In the genomic region with DNA sequence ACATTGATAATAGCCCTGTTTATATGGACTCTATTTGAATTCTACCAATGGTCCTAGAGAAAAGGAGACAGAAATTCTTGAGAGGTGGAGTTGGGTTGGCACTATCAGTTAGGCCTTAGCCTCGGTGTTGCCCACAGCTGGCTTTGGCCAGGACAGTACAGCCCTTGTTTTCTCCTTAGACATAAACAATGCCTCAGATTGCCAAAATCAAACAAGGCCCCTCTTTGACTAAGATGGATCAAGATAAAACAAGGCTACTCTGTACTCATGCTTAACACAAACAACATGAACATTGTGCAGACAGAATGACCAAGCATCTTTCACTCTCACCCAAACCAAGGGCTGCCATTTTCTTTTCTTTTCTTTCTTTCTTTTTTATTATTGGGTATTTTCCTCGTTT, we compare ENCODE assay signal across 28 mouse cellular contexts. TPM values are rescaled to one million over a fixed set of nuclear protein-coding genes. Genes with fewer than 3 reads are reported as not detected.
DNase-seq lines count a peak whose midpoint lies in the region; ATAC-seq lines count a peak whose summit lies in the region.
"Had no signal": no experiment of that assay in that cellular context is flagged by ENCODE, and none has a peak within 500 bp of the region (broad histone marks: within the 10 kb centered on the region; RNA-seq: fewer than 3 reads in every experiment).

No protein-coding gene starts in this region.

- no peaks in the 10 kb centered on the region for H3K4me1 ChIP-seq in forebrain, embryonic 12.5 days
- H3K4me1 ChIP-seq: embryonic facial prominence, embryonic 12.5 days; embryonic facial prominence, embryonic 15.5 days; forebrain, embryonic 15.5 days; heart, embryonic 12.5 days; heart, embryonic 15.5 days; hindbrain, embryonic 10.5 days; hindbrain, embryonic 13.5 days had no signal

- no peak overlapping the region for H3K27ac ChIP-seq in forebrain, embryonic 12.5 days
- H3K27ac ChIP-seq: embryonic facial prominence, embryonic 12.5 days; embryonic facial prominence, embryonic 15.5 days; forebrain, embryonic 15.5 days; heart, embryonic 15.5 days; hindbrain, embryonic 10.5 days; hindbrain, embryonic 13.5 days had no signal

- H3K9me3 ChIP-seq in forebrain, embryonic 12.5 days: no peaks in the 10 kb centered on the region
- H3K9me3 ChIP-seq: embryonic facial prominence, embryonic 12.5 days; embryonic facial prominence, embryonic 15.5 days; forebrain, embryonic 15.5 days; G1E; heart, embryonic 12.5 days; heart, embryonic 15.5 days; hindbrain, embryonic 10.5 days; hindbrain, embryonic 13.5 days had no signal

- peak; percentile 55; the same call in 1 of the 2 replicates for ATAC-seq in frontal cortex, adult (ENCODE audit: low TSS enrichment)
- no peak for ATAC-seq in forebrain, embryonic 12.5 days (ENCODE audit: low FRiP score)
- ATAC-seq: forebrain, embryonic 15.5 days; hindbrain, embryonic 16.5 days; Patski had no signal

- H3K27me3 ChIP-seq in forebrain, embryonic 12.5 days: no peaks in the 10 kb centered on the region
- H3K27me3 ChIP-seq: CH12.LX; embryonic facial prominence, embryonic 12.5 days; embryonic facial prominence, embryonic 15.5 days; forebrain, embryonic 15.5 days; heart, embryonic 12.5 days; heart, embryonic 15.5 days; hindbrain, embryonic 13.5 days had no signal

- H3K4me3 ChIP-seq in forebrain, embryonic 12.5 days (replicated peaks): no peak overlapping the region
- H3K4me3 ChIP-seq: embryonic facial prominence, embryonic 12.5 days; embryonic facial prominence, embryonic 15.5 days; forebrain, embryonic 15.5 days; heart, embryonic 12.5 days; heart, embryonic 15.5 days; hindbrain, embryonic 10.5 days; hindbrain, embryonic 13.5 days had no signal

- no peaks in the 10 kb centered on the region for H3K36me3 ChIP-seq in forebrain, embryonic 12.5 days (replicated peaks)
- H3K36me3 ChIP-seq: embryonic facial prominence, embryonic 12.5 days; embryonic facial prominence, embryonic 15.5 days; forebrain, embryonic 15.5 days; G1E; heart, embryonic 12.5 days; heart, embryonic 15.5 days; hindbrain, embryonic 10.5 days; hindbrain, embryonic 13.5 days had no signal

- H3K9ac ChIP-seq in forebrain, embryonic 12.5 days: no peak overlapping the region
- H3K9ac ChIP-seq: embryonic facial prominence, embryonic 12.5 days; embryonic facial prominence, embryonic 15.5 days; forebrain, embryonic 15.5 days; heart, embryonic 12.5 days; heart, embryonic 15.5 days; hindbrain, embryonic 13.5 days had no signal

- no peak for DNase-seq in frontal cortex, adult 2 months (ENCODE audit: extremely low spot score in 1 of 2, low spot score in 1 of 2)
- peak; percentile 8 for DNase-seq in layer of hippocampus, adult 9-10 months (ENCODE audit: low spot score)
- DNase-seq in layer of hippocampus, postnatal 25 days (ENCODE audit: extremely low spot score in 1 of 2, low spot score in 1 of 2): no peak
- peak; percentile 84 for DNase-seq in brain, adult 2 months (ENCODE audit: low read depth, low spot score)
- peak; percentile 61 for DNase-seq in telencephalon, adult 2 months (ENCODE audit: low read depth, low spot score)
- DNase-seq: adrenal gland, postnatal 10 days; adrenal gland, postnatal 36 days; B cell, adult 2 months; cerebellum, adult 11 months; cerebellum, adult 2 months; cerebellum, postnatal 14 days; gastrocnemius, postnatal 25 days; heart, adult 18-20 months; heart, postnatal 10 days; heart, postnatal 36 days had no signal

- H3K4me2 ChIP-seq in forebrain, embryonic 12.5 days: no peak overlapping the region
- H3K4me2 ChIP-seq: embryonic facial prominence, embryonic 12.5 days; embryonic facial prominence, embryonic 15.5 days; forebrain, embryonic 15.5 days; heart, embryonic 12.5 days; heart, embryonic 15.5 days; hindbrain, embryonic 13.5 days had no signal

- WGBS in forebrain, embryonic 12.5 days: 62% methylated on average over 2 of the region's 2 CpGs

RNA-seq across cellular contexts. Expression of a gene that starts 51.6 kb away (rescaled TPM):
- polyA plus RNA-seq in frontal cortex, adult 2 months (2012; rRNA removed): 1.2 and 1.5 TPM in 2 replicates
- 1 to 10 TPM; 1.0 to 1.2 TPM for total RNA-seq in layer of hippocampus, postnatal 25 days (2021)
- 0.34 and 0.37 TPM in 2 replicates for polyA plus RNA-seq in forebrain, embryonic 12.5 days (2016; fragmentation: Nextera tagmentation; extraction: Ambion mirVana)
- total RNA-seq: CH12.LX, G1E had no signal
- polyA plus RNA-seq: G1E; heart, embryonic 12.5 days; Patski had no signal

Comparison
In these comparisons a context has a peak if more than half of its experiments do, and no peak if none do; other contexts are left out.
1. DNase-seq: peak in layer of hippocampus, adult 9-10 months (single experiment), brain, adult 2 months (single experiment) and telencephalon, adult 2 months (single experiment); none in frontal cortex, adult 2 months (0 of 2) and layer of hippocampus, postnatal 25 days (0 of 2).